ENCODE assay signal across 8 mouse cellular contexts in the genomic region with DNA sequence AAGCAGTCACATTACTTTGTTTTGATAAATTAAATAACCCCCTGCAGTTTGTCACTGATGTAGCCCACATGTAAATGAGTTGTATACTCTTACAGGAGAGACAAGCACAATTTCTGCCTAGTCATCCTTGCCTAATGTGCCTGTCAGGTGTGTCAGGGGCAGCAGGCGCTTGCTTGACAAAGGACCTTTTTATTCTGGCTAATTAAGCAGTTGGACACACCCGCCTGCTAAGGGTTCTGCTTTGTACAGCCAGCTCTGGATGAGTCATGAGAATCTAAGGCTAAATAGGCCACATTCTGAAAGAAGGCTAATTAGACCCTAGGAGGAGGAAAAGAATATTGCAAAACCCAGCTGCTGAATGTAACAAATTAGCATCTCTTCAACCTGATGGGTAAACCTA.
DNase-seq lines count a peak whose midpoint lies in the region; ATAC-seq and TF ChIP-seq lines count a peak whose summit lies in the region.

No protein-coding gene starts in this region.

- DNase-seq in adrenal gland, adult (ENCODE audit: inconsistent age in 2 of 2, low spot score in 1 of 2), result peak; percentile 11 to 48
- DNase-seq in adrenal gland, postnatal 36 days, result no peak
- peak; percentile 77 for DNase-seq in MN1 (ENCODE audit: low spot score)
- DNase-seq in embryonic facial prominence, embryonic 11.5 days (ENCODE audit: low spot score), result peak; percentile 43
- no peak for DNase-seq in ovary, adult 18-20 months (ENCODE audit: low spot score)
- no peak for DNase-seq in gastrocnemius, postnatal 36 days

- no peak for ATAC-seq in embryonic facial prominence, embryonic 11.5 days (replicated peaks; ENCODE audit: insufficient number of reproducible peaks, low FRiP score, low TSS enrichment, low read depth)
- ATAC-seq in intestine, postnatal 0 days, result peak; percentile 92

- no peak for TF ChIP-seq CTCF in intestine, postnatal 0 days (IDR thresholded peaks at IDR 0.05; ENCODE audit: low read depth)
- no peak for TF ChIP-seq CTCF in olfactory bulb, adult 2 months (IDR thresholded peaks at IDR 0.05; ENCODE audit: insufficient read depth, low read depth, low read length)

- no peaks in the 10 kb centered on the region; the same call in 1 of the 2 replicates for H3K36me3 ChIP-seq in embryonic facial prominence, embryonic 11.5 days (replicated peaks; ENCODE audit: control insufficient read depth, insufficient read depth, low read depth, low read length)
- H3K36me3 ChIP-seq in intestine, postnatal 0 days (ENCODE audit: control insufficient read depth, insufficient read depth), result no peaks in the 10 kb centered on the region

- no peak overlapping the region for H3K4me2 ChIP-seq in embryonic facial prominence, embryonic 11.5 days (ENCODE audit: low read depth, low read length)
- H3K4me2 ChIP-seq in intestine, postnatal 0 days (replicated peaks; ENCODE audit: low read depth), result no peak overlapping the region

- H3K27ac ChIP-seq in embryonic facial prominence, embryonic 11.5 days (replicated peaks; ENCODE audit: low read depth, low read length), result no peak overlapping the region
- H3K27ac ChIP-seq in intestine, postnatal 0 days (ENCODE audit: low read depth, low read length), result no peak overlapping the region
- peak overlapping the region; percentile 84 for H3K27ac ChIP-seq in olfactory bulb, adult 2 months (ENCODE audit: insufficient read depth, low read depth, low read length)

- no peak overlapping the region for H3K4me3 ChIP-seq in embryonic facial prominence, embryonic 11.5 days (ENCODE audit: low read depth, low read length)
- no peak overlapping the region for H3K4me3 ChIP-seq in intestine, postnatal 0 days (ENCODE audit: low read depth, low read length)
- H3K4me3 ChIP-seq in olfactory bulb, adult 2 months (ENCODE audit: insufficient read depth, low read depth, low read length), result no peak overlapping the region

- TF ChIP-seq POLR2A in olfactory bulb, adult 2 months (IDR thresholded peaks at IDR 0.05; ENCODE audit: insufficient read depth, low read depth, low read length), result no peak

- no peaks in the 10 kb centered on the region for H3K9me3 ChIP-seq in embryonic facial prominence, embryonic 11.5 days (replicated peaks; ENCODE audit: control insufficient read depth, low read length)
- H3K9me3 ChIP-seq in intestine, postnatal 0 days (ENCODE audit: control insufficient read depth), result no peaks in the 10 kb centered on the region

- no peak overlapping the region for H3K9ac ChIP-seq in embryonic facial prominence, embryonic 11.5 days (replicated peaks; ENCODE audit: low read length)
- H3K9ac ChIP-seq in intestine, postnatal 0 days (ENCODE audit: low read depth, low read length), result no peak overlapping the region

- intact Hi-C loops in gastrocnemius, postnatal 36 days (cut with DNase I), result no loop called here

- 41% methylated on average over 2 of the region's 2 CpGs for WGBS in embryonic facial prominence, embryonic 11.5 days
- 36% methylated on average over 2 of the region's 2 CpGs for WGBS in intestine, postnatal 0 days
- WGBS in olfactory bulb, adult 2 months, result 18% methylated on average over 2 of the region's 2 CpGs

- no peaks in the 10 kb centered on the region for H3K4me1 ChIP-seq in embryonic facial prominence, embryonic 11.5 days (ENCODE audit: control insufficient read depth, insufficient read depth, low read length)
- peaks cover 4% of the 10 kb centered on the region for H3K4me1 ChIP-seq in intestine, postnatal 0 days (replicated peaks; ENCODE audit: control insufficient read depth, insufficient read depth, low read length)
- H3K4me1 ChIP-seq in olfactory bulb, adult 2 months (ENCODE audit: control insufficient read depth, insufficient read depth, low read length), result peaks cover 5% of the 10 kb centered on the region

- no peaks in the 10 kb centered on the region for H3K27me3 ChIP-seq in embryonic facial prominence, embryonic 11.5 days (ENCODE audit: control insufficient read depth, insufficient read depth, low read length)
- H3K27me3 ChIP-seq in intestine, postnatal 0 days (replicated peaks; ENCODE audit: control insufficient read depth, insufficient read depth, low read length), result no peaks in the 10 kb centered on the region

Comparison
In these comparisons a context has a peak if more than half of its experiments do, and no peak if none do; other contexts are left out.
1. DNase-seq: peak in adrenal gland, adult (2 of 2), MN1 (single experiment) and embryonic facial prominence, embryonic 11.5 days (single experiment); none in adrenal gland, postnatal 36 days (0 of 2), ovary, adult 18-20 months (single experiment) and gastrocnemius, postnatal 36 days (0 of 2).